Mouse (Mus musculus): ENCODE measurements around the gene Col24a1.

The Col24a1 gene

DNA sequence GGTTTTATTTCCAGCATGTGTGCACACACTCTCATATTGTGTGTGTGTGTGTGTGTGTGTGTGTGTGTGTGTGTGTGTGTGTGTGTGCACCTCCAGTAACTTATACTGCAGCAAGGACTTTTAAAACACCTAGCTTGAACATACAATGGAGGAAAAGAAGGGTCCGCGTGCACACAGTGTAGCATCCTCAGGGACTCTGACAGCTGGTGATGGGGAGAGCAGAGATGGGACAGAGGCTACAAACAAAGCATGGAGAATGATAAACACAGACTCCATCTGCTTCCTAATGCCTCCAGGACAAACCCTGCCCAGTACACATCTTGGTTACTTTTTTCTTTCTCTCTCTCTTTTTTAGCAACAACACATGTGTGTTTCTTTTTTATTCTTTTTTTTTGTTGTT is 171.5 kb downstream of the Col24a1 start:
- DNase-seq = no peak

DNA sequence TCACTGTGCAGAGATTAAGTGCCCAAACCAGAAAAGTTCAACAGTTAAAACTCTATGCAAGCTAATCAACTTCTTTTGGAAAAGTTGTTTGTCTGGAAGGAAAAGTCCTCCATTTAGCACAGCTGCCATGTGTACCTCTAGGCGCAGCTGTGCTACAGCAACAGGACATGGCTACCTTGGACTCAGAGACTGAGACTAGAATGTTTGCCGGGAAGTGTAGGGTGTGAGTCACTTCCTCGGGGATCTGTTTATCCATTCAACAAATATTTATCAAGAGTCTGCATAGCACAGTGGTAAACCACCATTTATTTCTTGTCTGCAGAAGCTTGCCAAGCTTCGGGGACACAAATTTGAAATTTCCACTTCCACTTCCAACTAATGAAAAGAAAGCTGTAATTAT is 178.8 kb downstream of the Col24a1 start:
- no peak for DNase-seq

DNA sequence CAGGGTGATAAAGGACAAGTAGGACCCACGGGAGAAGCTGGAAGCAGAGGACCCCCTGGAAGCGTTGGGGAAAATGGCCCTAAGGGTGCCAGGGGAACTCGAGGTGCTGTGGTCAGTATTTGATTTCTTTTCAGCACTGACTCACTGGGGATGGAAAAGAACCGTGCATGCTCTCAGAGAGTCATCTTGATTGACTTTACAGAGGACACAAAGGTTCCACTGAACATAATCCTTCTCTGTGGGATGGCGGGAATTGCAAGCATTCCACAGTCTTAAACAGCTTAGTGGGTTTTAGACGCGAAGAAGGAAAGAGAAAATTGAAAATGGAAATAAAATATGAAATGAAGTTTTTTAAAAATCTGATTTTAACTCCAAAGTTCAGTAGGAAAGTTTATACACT is 181.9 kb downstream of the Col24a1 start:
- no peak for DNase-seq

DNA sequence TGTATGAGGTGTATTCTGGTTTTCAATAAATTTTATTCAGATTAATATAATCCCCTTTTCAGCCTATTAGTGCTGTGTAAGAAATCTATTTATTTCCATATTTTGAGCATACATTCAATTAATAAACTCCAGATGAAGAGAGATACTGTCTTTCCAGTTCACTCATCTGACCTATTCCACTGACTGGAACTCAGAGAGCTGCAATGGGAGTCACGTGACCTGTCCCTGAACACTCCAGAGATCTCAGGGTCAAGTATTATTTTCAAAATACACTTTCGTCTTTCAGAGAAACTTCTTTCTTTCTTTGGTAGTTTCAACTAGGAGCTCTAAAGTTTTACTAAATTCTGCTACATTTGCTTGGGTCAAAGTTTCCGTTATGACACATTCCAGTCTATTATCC is 184.4 kb downstream of the Col24a1 start:
- DNase-seq = no peak

DNA sequence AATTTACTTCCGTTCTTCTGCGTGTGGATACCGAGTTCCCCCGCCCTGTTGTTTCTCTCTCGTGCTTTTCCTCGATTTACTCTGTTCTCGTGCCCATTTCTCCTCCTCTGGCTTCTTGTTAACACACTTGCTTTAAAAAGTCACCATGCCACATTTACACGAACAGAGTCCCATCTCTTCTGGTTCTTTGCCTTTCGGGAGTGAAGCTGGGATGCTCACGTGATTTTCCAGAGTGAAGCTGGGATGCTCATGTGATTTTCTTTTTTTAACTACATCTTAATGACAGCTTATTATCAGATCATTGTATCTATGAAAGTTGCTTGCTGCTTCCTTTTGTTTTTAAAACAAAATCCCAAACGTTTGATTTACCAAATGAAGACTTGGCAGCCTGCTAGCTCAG is 184.8 kb downstream of the Col24a1 start:
- DNase-seq = no peak

DNA sequence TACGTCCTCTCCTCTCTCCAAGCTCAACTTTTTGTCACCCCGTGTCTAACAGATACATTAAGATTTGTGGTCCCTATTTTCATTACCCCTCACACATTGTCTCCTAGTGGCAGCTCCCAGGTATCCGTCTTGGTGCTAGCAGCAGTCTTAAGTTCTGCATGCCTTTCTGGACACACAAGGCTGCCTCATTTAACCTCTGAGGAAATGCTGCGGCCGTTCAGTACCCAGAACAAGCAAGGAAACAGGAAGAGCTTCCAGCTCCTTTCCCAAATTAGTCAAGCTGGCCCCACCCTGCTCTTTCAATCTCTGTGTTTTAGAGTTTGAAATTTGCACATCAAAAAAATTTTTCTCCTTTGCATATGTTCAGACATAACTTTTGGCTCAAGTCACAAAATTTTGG is 186.2 kb downstream of the Col24a1 start:
- no peak for DNase-seq

DNA sequence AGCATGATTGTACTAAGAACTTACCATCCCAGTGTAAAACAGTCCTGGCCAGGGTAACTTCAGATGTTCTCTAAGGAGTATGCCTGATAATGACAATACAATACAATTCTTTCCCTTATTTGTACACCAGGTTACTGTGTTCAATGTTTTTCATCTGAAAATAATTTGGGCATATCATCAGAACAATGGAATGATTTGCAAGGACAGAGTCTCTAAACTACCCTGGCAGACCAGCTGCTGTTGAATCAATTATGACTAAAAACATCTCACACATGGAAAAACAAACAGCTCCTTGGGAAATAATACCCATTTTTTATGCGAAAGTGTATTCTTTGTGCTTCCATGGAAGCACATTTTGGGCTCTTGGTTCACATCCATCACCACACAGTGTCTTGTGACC is 198.0 kb downstream of the Col24a1 start:
- DNase-seq = no peak

DNA sequence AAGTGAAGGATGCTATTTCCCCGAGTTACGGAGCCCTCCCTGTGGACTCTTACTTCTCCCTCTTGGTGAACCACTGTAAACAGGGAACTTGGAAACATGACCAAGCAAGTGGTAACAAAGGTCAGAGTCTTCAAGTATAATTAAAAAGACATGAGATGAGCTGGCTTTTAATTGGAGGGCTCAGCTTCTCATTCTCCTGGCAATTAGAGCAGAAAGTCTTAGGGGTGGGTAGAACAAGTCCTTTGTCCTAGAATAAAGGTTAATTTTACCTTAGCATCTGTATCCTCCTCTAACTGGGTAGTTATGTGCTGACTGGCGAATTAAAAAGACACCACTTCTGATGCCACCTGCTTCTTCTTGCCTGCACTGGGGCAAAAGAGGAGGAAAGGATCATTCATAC is 199.1 kb downstream of the Col24a1 start:
- DNase-seq = no peak

DNA sequence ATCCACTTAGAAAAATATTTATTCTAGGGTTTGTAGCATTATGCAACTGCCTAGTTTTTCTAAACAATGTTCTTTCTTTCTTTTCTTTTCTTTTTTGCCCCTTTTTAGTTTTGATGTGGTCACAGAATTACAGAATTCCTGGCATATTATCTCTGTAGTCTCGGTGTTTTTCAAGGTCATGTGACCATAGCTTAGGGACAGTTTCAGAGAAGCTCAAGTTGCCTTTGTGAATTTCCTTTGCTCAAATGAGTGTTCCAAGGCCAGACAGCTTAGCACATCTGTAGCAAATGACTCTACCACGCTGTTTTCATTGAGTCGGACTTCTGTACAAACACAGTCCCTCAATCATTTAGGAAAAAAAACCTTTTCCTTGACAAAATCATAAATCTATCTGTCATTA is 205.9 kb downstream of the Col24a1 start:
- no peak for DNase-seq

DNA sequence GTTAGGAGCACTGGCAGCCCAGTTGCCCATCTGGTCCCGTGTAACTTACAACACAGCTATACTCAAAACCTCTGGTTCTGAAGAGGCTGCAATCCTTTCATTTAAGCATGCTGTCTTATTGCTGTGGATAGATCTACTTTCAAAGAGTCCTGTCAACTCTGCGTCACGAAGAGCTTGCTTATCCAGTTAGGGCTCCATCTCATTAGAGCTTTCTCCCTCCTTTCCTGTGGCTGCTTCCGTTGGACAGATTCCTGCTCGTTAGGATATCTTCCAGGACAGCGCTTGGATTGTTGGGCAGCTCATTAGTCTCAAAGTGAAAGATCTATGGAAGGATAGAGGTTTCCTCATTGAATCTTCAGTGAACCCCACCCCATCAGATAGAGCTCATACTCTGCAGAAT is 206.6 kb downstream of the Col24a1 start:
- no peak for DNase-seq

DNA sequence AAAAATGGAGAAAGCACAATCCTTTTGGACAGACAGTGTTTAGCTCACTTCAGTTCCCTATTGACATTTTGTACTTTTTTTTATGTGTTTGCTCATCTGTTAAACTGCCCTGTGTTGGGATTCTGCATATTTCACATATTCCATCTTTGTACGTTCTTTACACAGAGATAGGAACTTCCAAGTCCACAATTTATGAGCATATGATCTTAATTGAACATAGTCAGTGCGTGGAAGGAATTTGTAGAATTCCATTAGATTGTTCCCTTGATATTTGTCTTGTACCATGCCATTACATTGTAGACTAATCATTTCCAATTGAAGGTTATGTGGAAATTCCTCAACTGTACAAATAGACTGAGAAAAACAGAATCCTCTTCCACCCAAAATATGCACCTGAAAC is 212.6 kb downstream of the Col24a1 start:
- DNase-seq = no peak

DNA sequence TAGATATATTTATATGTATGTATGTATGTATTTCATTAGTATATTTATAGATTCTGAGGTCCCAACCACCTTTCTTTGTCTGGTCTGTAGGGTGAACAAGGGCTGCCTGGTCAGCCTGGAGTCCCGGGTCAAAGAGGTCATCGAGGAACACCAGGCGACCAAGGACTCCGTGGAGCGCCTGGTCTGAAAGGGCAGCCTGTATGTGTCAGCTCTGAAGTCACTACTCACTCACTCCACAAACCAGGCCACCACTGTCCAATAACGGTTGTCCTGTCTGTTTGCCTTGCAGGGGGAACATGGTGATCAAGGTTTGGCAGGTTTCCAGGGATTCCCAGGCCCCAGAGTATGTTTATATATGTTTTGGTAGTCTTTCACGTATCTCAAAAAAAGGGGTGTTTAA is 216.3 kb downstream of the Col24a1 start:
- DNase-seq = no peak

DNA sequence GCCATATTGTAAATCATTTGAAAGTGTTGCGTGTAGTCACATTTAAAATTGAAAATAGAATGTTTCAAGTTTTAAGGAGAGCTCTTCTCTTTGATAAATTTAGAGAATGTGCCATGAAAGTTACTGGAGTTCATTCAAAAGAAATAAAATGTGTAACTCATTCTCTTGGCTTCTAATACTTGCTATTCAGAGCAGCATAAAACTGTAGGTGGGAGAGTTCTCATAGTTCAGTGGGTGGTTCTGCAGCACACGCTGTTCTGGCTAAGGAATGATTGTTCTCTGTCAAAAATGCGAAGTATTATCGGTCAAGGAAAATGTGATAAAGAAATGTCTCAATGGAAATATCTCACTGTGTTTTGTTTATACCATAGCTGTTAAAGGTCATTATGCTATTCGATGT is 221.9 kb downstream of the Col24a1 start:
- DNase-seq = no peak

DNA sequence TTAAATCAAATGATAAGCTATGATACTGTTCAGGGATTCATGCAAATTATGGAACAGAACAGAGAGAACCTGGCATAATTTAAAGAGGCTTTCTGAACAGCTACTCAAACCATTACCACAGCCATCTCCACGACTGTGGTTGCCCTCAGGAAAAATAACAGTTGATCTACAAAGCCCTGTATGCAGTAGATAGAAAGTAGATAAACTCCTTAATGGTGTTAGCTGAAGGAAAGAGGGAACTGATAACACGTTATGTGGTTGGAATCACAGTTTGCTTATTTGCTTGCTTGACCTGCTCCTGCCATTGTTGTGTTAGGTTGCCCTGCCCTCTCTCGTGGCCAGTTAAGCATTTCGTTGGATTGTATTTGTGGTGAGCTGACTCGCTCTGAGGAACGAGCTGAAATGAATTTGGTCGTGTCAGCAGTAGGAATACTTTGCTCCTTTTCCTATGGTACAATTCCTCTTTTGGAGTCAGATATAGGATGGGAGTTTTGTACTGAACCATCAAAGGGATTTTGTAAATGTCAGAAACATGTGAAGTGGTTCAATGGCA is 229.3 kb downstream of the Col24a1 start:
- DNase-seq = no peak

DNA sequence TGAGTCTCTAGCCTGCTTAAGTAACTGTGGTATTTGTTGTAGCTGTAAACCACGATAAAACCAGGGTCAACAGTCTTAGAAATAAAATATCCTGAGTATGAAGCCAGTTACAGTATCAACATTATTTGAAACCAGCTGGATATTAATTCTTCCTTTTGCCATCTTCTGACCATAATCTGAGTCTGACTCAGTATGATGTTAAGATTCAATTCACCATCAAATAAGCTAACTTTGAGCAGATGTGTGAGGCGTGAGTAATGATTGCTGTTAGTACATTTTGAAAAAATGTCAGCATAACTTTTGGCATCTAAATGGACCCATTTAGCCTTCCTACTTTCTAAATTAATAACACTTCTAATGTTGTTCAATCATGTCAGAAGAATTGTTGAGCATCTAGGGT is 230.0 kb downstream of the Col24a1 start:
- DNase-seq = no peak

DNA sequence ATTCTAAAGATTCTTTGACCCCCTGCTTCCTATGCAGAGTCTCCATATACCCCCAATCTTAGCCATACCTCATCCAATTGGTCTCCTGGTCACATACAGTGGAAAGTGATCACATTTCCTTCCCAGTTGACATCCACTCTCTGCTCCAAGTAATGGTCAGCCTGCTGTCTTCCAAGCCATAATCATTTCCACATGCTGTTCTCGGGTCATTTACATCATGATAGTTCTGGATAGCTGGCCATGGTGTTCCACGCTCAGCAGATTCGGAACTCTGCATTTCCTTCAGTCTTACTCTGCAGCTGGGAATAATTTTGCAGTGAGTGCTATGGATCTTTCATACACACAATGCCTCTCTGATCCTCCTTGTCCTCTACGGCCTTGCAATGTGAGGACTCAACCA is 233.0 kb downstream of the Col24a1 start:
- no peak for DNase-seq

DNA sequence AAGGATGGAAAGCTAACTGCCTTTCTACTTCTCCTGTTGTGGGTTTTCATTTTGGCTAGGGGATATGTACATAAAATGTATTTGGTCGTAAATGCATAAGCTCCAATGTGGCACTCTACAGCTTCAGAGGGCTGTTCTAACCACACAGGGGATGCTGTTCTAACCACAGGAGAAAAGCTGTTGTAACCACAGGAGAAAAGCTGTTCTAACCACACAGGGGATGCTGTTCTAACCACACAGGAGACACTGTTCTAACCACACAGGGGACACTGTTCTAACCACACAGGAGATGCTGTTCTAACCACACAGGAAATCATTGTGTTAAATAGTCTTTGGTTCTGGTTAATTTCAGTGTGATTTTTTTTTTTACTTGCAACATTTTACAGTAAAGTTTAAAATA is 245.6 kb downstream of the Col24a1 start:
- no peak for DNase-seq

DNA sequence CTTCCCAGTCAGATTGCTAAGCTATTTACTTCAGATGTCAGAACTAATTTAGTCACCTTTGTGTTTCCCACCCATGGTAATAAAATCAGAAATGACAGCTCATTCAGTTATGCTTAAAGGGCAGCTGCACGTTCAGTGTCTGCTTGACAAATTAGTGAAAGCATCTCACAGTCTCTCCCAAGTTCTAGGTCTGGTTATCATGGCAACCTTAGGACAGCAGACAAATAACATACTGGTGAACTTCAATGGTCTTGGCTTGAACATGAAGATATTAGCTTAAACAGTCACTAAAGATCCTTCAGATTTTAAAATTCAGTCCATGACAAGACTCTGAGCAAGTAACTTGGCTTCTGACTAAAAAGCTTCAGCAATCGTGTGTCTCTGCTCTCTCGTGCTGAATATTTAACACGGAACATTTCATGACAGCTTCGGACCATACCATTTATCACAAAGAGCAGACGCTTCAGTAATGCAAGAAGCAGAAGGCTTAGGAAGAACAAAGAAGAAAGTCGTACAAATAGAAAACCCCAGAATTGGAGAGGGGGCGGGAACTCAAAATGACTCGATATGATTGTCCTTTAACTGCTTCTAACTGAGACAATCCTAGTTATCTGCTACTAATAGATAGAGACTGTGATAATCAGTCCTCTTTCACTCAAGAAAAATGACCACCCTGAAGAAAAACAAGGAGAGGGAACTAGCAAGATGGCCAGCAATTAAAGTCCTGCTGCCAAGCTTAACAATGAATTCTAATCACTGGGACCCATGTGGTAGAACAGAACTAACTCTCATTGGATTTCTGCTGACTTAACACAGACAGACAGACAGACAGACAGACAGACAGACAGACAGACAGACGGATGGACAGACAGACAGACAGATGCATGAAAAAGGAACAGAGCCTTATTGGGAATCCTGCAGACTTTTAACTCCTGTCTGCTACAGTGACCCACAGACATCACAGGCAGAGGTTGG is 256.5 kb downstream of the Col24a1 start:
- DNase-seq = no peak

DNA sequence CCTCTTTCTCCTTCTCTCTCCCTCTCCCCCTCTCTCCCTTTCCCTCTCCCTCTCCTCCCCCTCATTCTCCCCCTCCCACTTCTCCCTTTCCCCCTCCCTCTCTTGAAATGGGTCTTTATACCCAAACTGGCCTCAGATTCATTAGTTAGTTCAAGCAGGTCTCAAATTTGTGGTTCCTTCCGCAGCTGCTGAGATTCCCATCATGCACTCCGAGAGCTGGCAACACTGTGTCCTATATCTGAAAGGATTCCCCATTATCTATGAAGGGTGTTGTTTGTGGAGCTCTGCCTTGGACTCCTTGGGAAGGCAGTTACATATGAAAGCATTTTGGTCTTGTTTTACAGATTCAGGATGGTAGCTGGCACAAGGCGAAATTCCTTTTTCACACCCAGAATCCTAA is 257.9 kb downstream of the Col24a1 start:
- no peak for DNase-seq

DNA sequence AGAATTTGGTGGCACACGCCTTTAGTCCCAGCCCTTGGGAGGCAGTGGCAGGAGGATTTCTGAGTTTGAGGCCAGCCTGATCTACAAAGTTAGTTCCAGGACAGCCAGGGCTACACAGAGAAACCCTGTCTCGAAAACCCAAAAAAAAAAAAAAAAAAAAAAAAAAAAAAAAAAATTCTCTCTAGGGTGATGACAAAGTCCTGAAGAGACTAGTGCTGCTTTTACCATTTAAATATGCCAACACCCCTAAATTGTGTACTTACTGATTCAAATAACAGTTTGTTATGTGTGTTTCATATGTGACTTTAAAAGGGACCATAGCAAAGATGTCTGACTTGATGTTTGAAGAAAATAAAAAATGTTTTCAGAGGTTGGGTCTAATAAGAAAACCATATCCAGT is 262.1 kb downstream of the Col24a1 start:
- no peak for DNase-seq

DNA sequence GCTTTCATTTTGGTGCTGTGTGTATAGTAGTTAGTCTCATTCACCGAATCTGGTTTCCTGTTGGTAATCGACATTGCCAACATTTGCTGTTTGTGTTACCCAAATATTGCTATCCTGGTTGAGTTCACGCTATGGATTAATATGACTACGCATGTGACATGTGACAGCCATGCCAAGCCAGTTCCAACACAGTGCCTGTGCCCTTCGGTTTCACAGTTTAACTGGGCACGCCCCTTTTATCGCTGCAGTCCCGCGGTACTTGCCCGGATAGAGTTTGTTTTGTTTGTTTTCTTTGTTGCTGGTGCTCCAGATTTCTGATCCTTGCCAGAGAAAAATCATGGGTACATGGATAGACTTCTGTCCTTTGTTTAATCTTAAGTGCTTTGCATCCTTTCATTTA is 263.9 kb downstream of the Col24a1 start:
- no peak for DNase-seq

DNA sequence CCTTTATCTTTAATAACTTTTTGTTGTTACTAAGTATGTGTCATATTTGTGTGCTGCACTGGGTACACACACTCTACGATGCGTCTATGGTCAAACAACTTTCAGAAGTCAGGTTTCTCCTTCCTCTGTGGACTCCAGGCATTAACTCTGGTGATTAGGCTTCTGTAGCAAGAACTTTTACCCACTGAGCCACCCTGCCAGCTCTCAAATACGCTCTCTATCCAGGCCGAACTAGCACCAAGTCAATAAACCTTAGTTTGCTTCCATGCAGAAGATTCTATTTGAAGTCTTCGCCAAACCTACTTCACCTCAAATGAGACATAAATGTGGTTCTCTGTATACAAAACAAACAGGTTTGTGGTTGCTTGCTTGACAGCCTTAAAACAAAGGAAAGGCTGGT is 267.4 kb downstream of the Col24a1 start:
- no peak for DNase-seq

DNA sequence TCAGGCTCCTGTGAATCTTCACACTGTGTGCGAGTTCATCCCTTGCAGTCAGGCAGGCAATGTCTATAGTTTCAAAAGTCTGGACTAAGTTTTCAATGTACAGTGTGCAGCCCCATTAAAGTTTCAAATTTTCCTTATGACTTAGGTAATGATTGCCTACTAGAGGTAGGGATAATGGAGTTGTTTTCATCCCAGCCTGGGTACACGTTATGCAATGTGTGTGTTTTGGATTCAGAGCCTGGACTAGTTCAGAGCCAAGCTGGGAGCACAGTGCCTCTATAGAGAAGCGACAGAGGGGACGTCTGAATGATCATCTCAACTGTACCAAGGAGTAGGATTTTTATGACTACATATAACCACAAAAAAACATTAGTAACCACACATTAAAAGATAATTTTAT is 267.8 kb downstream of the Col24a1 start:
- no peak for DNase-seq

DNA sequence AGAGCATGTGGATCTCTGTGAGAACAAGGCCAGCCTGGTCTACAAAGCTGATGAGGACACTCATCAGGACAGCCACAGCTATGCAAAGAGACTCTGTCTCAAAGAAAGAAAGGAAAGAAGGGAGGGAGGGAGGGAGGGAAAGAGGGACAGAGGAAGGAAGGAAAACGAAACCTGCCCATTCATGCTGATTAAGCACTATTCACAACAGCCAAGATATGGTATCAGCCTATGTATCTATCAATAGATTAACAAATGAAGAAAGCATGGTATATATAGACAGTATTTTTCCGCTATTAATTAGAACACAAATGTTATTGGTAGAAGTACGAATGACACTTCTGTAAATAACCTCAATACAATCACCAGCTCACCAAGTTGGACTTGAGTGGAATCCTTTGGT is 282.2 kb downstream of the Col24a1 start:
- DNase-seq = no peak

DNA sequence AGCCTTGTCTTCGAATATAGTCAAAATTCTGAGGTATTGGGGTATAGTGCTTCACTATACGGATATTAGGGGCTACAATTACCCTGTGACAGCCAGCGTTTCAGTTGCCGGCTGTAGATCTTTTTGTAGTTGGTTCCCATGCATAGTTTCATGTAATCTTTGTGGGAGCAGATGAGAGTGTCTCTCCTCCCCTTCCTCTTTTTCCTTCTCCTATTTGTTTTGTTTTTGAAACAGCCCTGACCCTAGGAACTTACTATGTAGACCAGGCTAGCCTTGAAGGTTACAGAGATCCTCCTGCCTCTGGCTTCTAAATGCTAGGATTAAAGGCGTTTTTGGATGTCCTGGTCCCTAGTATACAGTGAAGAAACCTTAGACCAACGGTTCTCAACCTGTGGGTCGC is 283.1 kb downstream of the Col24a1 start:
- DNase-seq = no peak
